Mouse (Mus musculus) stomach, embryonic 14.5 days (tissue): ENCODE measurements around the gene Grk1. TPM values are rescaled to one million over a fixed set of nuclear protein-coding genes. Genes with fewer than 3 reads are reported as not detected.

Experiments
- ATAC-seq: fragments of 200-750 bp; cut with Nextera tagmentation; 2 replicates; pipeline ENCODE4 v1.8.0; 2017; ENCODE audit warnings: low read depth, moderate TSS enrichment; ENCODE audit not compliant: insufficient number of reproducible peaks, insufficient read depth, low FRiP score
- H3K27ac ChIP-seq: fragments of 300-500 bp; sonication (generic); 2 replicates; pipeline ENCODE4 v1.5.1; 2014; ENCODE audit warnings: mild to moderate bottlenecking, low read length, moderate library complexity, mixed read lengths
- H3K27me3 ChIP-seq: fragments of 300-500 bp; sonication (generic); 2 replicates; pipeline ENCODE4 v1.6.1; 2014; ENCODE audit warnings: low read length, control low read depth, mixed read lengths; ENCODE audit not compliant: control insufficient read depth, insufficient read depth
- H3K36me3 ChIP-seq: fragments of 300-500 bp; sonication (generic); 2 replicates; pipeline ENCODE4 v1.6.1; 2014; ENCODE audit warnings: mild to moderate bottlenecking, control low read depth, low read length, moderate library complexity, mixed read lengths; ENCODE audit not compliant: control insufficient read depth, insufficient read depth
- H3K4me1 ChIP-seq: fragments of 300-500 bp; sonication (generic); 2 replicates; pipeline ENCODE4 v1.6.1; 2014; ENCODE audit warnings: low read length, control low read depth, mixed read lengths; ENCODE audit not compliant: control insufficient read depth, insufficient read depth
- H3K4me2 ChIP-seq: fragments of 300-500 bp; sonication (generic); replicated peaks from 2 replicates; pipeline ENCODE4 v1.6.1; 2014; ENCODE audit warnings: low read depth, low read length, control low read depth
- H3K4me3 ChIP-seq: fragments of 300-500 bp; sonication (generic); 2 replicates; pipeline ENCODE4 v1.5.1; 2014; ENCODE audit warnings: low read depth, low read length, control low read depth
- H3K9ac ChIP-seq: fragments of 300-500 bp; sonication (generic); replicated peaks from 2 replicates; pipeline ENCODE4 v1.6.1; 2014; ENCODE audit warnings: low read depth, mild to moderate bottlenecking, control low read depth, low read length, moderate library complexity, mixed read lengths
- H3K9me3 ChIP-seq: fragments of 300-500 bp; sonication (generic); 2 replicates; pipeline ENCODE4 v1.6.1; 2016; ENCODE audit warnings: low read depth, low read length, control low read depth; ENCODE audit not compliant: control insufficient read depth
- WGBS: fragments of 180-500 bp; shearing (Covaris S2); extraction: QIAGEN DNeasy Blood & Tissue Kit; methylation state at CpG from one replicate; pipeline ENCODE4 v1.1.7; 2014; 5-methylcytosine and 5-hydroxymethylcytosine counted together
- polyA plus RNA-seq: library from polyadenylated mRNA; unstranded; fragments of >200 nt; fragmentation: Nextera tagmentation; extraction: Ambion mirVana; gene quantifications from 2 replicates; pipeline ENCODE4 v1.2.1, GENCODE M21; 2014

Grk1 gene
- polyA plus RNA-seq, 1 experiment from 2014 or later: not detected

- H3K27me3 ChIP-seq: 0 out of 2 replicates have a peak, but pooled peaks cover 3% of the 10 kb centered on the region
- H3K9me3 ChIP-seq: no peaks in the 10 kb centered on the region
- no peak overlapping the region for H3K9ac ChIP-seq
- H3K4me2 ChIP-seq: no peak overlapping the region
- H3K36me3 ChIP-seq: no peaks in the 10 kb centered on the region
- H3K4me1 ChIP-seq: no peaks in the 10 kb centered on the region
- no peak for ATAC-seq
- no peak overlapping the region for H3K27ac ChIP-seq
- no peak overlapping the region for H3K4me3 ChIP-seq
- WGBS: 42% methylated on average over 12 of the region's 12 CpGs
Observed at GRCm38 (mm10) chr8:13413823-13414390, 9.0 kb downstream of the Grk1 start.

- Histone ChIP-seq H3K4me1 (no peaks in the 10 kb centered on the region), H3K27ac (no peak overlapping the region), H3K27me3 (0 out of 2 replicates have a peak, but pooled peaks cover 3% of the 10 kb centered on the region), H3K4me2 (no peak overlapping the region), H3K9me3 (no peaks in the 10 kb centered on the region), H3K9ac (no peak overlapping the region), H3K4me3 (no peak overlapping the region), H3K36me3 (no peaks in the 10 kb centered on the region)
- 74% methylated on average over 10 of the region's 10 CpGs for WGBS
- ATAC-seq: no peak
Observed at GRCm38 (mm10) chr8:13415879-13416278, 11.0 kb downstream of the Grk1 start.

GRCm38 (mm10) chr8:13419111-13419639 is 14.3 kb downstream of the Grk1 start:
- Histone ChIP-seq H3K9ac (no peak overlapping the region), H3K27me3 (0 out of 2 replicates have a peak, but pooled peaks cover 3% of the 10 kb centered on the region), H3K27ac (no peak overlapping the region), H3K4me1 (no peaks in the 10 kb centered on the region), H3K9me3 (no peaks in the 10 kb centered on the region), H3K4me3 (no peak overlapping the region), H3K36me3 (no peaks in the 10 kb centered on the region), H3K4me2 (no peak overlapping the region)
- WGBS: 72% methylated on average over 2 of the region's 2 CpGs
- no peak for ATAC-seq

- no peak overlapping the region for H3K4me3 ChIP-seq
- H3K36me3 ChIP-seq: no peaks in the 10 kb centered on the region
- ATAC-seq: no peak
- H3K4me1 ChIP-seq: no peaks in the 10 kb centered on the region
- no peak overlapping the region for H3K4me2 ChIP-seq
- H3K9me3 ChIP-seq: no peaks in the 10 kb centered on the region
- no peak overlapping the region for H3K27ac ChIP-seq
- no peak overlapping the region for H3K9ac ChIP-seq
- H3K27me3 ChIP-seq: no peaks in the 10 kb centered on the region
- 95% methylated on average over 6 of the region's 6 CpGs for WGBS
Observed at GRCm38 (mm10) chr8:13420970-13421369, 16.1 kb downstream of the Grk1 start.

GRCm38 (mm10) chr8:13427351-13427750 is 22.5 kb downstream of the Grk1 start:
- H3K4me1 ChIP-seq: no peaks in the 10 kb centered on the region
- no peak overlapping the region for H3K4me3 ChIP-seq
- no peaks in the 10 kb centered on the region for H3K9me3 ChIP-seq
- H3K27ac ChIP-seq: no peak overlapping the region
- no peak for ATAC-seq
- no peaks in the 10 kb centered on the region for H3K27me3 ChIP-seq
- H3K9ac ChIP-seq: no peak overlapping the region
- 65% methylated on average over 6 of the region's 6 CpGs for WGBS
- H3K36me3 ChIP-seq: no peaks in the 10 kb centered on the region
- no peak overlapping the region for H3K4me2 ChIP-seq

- Histone ChIP-seq H3K27me3 (no peaks in the 10 kb centered on the region), H3K9ac (no peak overlapping the region), H3K36me3 (no peaks in the 10 kb centered on the region), H3K4me1 (no peaks in the 10 kb centered on the region), H3K4me3 (no peak overlapping the region), H3K27ac (no peak overlapping the region), H3K4me2 (no peak overlapping the region), H3K9me3 (no peaks in the 10 kb centered on the region)
- ATAC-seq: no peak
- WGBS: 80% methylated on average over 9 of the region's 9 CpGs
Observed at GRCm38 (mm10) chr8:13428156-13428555, 23.3 kb downstream of the Grk1 start.

- no peak overlapping the region for H3K4me3 ChIP-seq
- WGBS: 75% methylated on average over 7 of the region's 7 CpGs
Observed at GRCm38 (mm10) chr8:13430412-13430811, 25.5 kb downstream of the Grk1 start.

GRCm38 (mm10) chr8:13430866-13431265 is 26.0 kb downstream of the Grk1 start:
- no peak overlapping the region for H3K4me3 ChIP-seq
- no peak overlapping the region for H3K27ac ChIP-seq
- H3K36me3 ChIP-seq: no peaks in the 10 kb centered on the region
- no peak for ATAC-seq
- no peaks in the 10 kb centered on the region for H3K4me1 ChIP-seq
- no peak overlapping the region for H3K9ac ChIP-seq
- peaks cover 8% of the 10 kb centered on the region; the same call in 1 of the 2 replicates for H3K27me3 ChIP-seq
- H3K4me2 ChIP-seq: no peak overlapping the region
- H3K9me3 ChIP-seq: no peaks in the 10 kb centered on the region

More at GRCm38 (mm10) chr8:13430412-13430811, 25.5 kb downstream of the Grk1 start:
- Histone ChIP-seq H3K9me3 (no peaks in the 10 kb centered on the region), H3K4me2 (no peak overlapping the region), H3K27ac (no peak overlapping the region), H3K9ac (no peak overlapping the region), H3K36me3 (no peaks in the 10 kb centered on the region), H3K27me3 (peaks cover 5% of the 10 kb centered on the region; the same call in 1 of the 2 replicates), H3K4me1 (no peaks in the 10 kb centered on the region)
- no peak for ATAC-seq

GRCm38 (mm10) chr8:13433130-13433529 is 28.2 kb downstream of the Grk1 start:
- Histone ChIP-seq H3K9ac (no peak overlapping the region), H3K27me3 (peaks cover 8% of the 10 kb centered on the region; the same call in 1 of the 2 replicates), H3K27ac (no peak overlapping the region), H3K4me2 (no peak overlapping the region), H3K9me3 (no peaks in the 10 kb centered on the region), H3K36me3 (no peaks in the 10 kb centered on the region), H3K4me3 (no peak overlapping the region), H3K4me1 (no peaks in the 10 kb centered on the region)
- ATAC-seq: no peak
- 67% methylated on average over 5 of the region's 5 CpGs for WGBS
